Mouse (Mus musculus) liver (tissue): ENCODE results near the gene Hoxc8.

Source experiments
- DNase-seq: peaks from one replicate; pipeline ENCODE4 v3.0.0-alpha.2; 2020; ENCODE audit warnings: mixed read lengths

Gene Hoxc8

GRCm38 (mm10) chr15:102990461-102991397 lies at the start of gene Hoxc8:
Gene Hoxc8, plus strand, starts transcription at chr15:102990607.
- DNase-seq: no peak

GRCm38 (mm10) chr15:102942739-102943467 lies 47.5 kb upstream of the Hoxc8 start:
- DNase-seq: no peak

- DNase-seq: no peak
Observed at GRCm38 (mm10) chr15:102943468-102943813, 47.0 kb upstream of the Hoxc8 start.

- no peak for DNase-seq
Observed at GRCm38 (mm10) chr15:102945185-102946077, 45.0 kb upstream of the Hoxc8 start.

- no peak for DNase-seq
Observed at GRCm38 (mm10) chr15:102947276-102947675, 43.1 kb upstream of the Hoxc8 start.

GRCm38 (mm10) chr15:102948842-102949241 lies 41.6 kb upstream of the Hoxc8 start:
- no peak for DNase-seq

GRCm38 (mm10) chr15:102949696-102950095 lies 40.7 kb upstream of the Hoxc8 start:
- no peak for DNase-seq

- no peak for DNase-seq
Observed at GRCm38 (mm10) chr15:102950877-102951276, 39.5 kb upstream of the Hoxc8 start.

GRCm38 (mm10) chr15:102953561-102953960 lies 36.8 kb upstream of the Hoxc8 start:
- DNase-seq: no peak

GRCm38 (mm10) chr15:102954192-102955006 lies 36.0 kb upstream of the Hoxc8 start, which contains the start of gene Hoxc11:
Gene Hoxc11, plus strand, starts transcription at chr15:102954427.
- DNase-seq: no peak

GRCm38 (mm10) chr15:102955007-102955382 lies 35.4 kb upstream of the Hoxc8 start:
- DNase-seq: no peak

GRCm38 (mm10) chr15:102955833-102956640 lies 34.4 kb upstream of the Hoxc8 start:
- DNase-seq: no peak

- no peak for DNase-seq
Observed at GRCm38 (mm10) chr15:102956906-102957305, 33.5 kb upstream of the Hoxc8 start.

GRCm38 (mm10) chr15:102959663-102960191 lies 30.7 kb upstream of the Hoxc8 start:
- DNase-seq: no peak

- DNase-seq: no peak
Observed at GRCm38 (mm10) chr15:102961728-102962127, 28.7 kb upstream of the Hoxc8 start.

GRCm38 (mm10) chr15:102962492-102962891 lies 27.9 kb upstream of the Hoxc8 start:
- DNase-seq: no peak

- no peak for DNase-seq
Observed at GRCm38 (mm10) chr15:102963259-102963658, 27.1 kb upstream of the Hoxc8 start.

- no peak for DNase-seq
Observed at GRCm38 (mm10) chr15:102963671-102964640, 26.5 kb upstream of the Hoxc8 start.
